Mouse (Mus musculus) heart, postnatal 0 days (tissue): ENCODE data around the gene Lrch1.

ENCODE experiments used
- CTCF ChIP-seq: IDR thresholded peaks from 2 replicates; pipeline ENCODE4 v1.5.1; 2016; ENCODE audit warnings: antibody characterized with exemption, control low read depth, low read depth
- EP300 ChIP-seq: IDR thresholded peaks from 2 replicates; pipeline ENCODE4 v1.6.1; 2016; ENCODE audit warnings: antibody characterized with exemption, low read depth

GRCm38 (mm10) chr14:74764191-74764918 lies 183.3 kb downstream of the Lrch1 start:
- no peak for TF ChIP-seq EP300
- TF ChIP-seq CTCF = peak; percentile 96
